Mouse (Mus musculus) lung, embryonic 15.5 days (tissue): ENCODE measurements around the gene Kmt2e. TPM values are rescaled to one million over a fixed set of nuclear protein-coding genes. Genes with fewer than 3 reads are reported as not detected.

Source experiments
- ATAC-seq: fragments of 200-750 bp; cut with Nextera tagmentation; 2 replicates; pipeline ENCODE4 v1.8.0; 2017; ENCODE audit warnings: moderate number of reproducible peaks, borderline replicate concordance; ENCODE audit not compliant: low FRiP score, low TSS enrichment; ENCODE audit errors: extremely low read depth
- H3K27ac ChIP-seq: fragments of 300-500 bp; sonication (generic); 2 replicates; pipeline ENCODE4 v1.5.1; 2015; ENCODE audit warnings: moderate library complexity, mild to moderate bottlenecking, inconsistent platforms
- H3K27me3 ChIP-seq: fragments of 300-500 bp; sonication (generic); 2 replicates; pipeline ENCODE4 v1.6.1; 2015; ENCODE audit warnings: inconsistent platforms
- H3K36me3 ChIP-seq: fragments of 300-500 bp; sonication (generic); 2 replicates; pipeline ENCODE4 v1.6.1; 2015; ENCODE audit warnings: inconsistent platforms
- H3K4me1 ChIP-seq: fragments of 300-500 bp; sonication (generic); 2 replicates; pipeline ENCODE4 v1.6.1; 2015; ENCODE audit warnings: inconsistent platforms
- H3K4me2 ChIP-seq: fragments of 300-500 bp; sonication (generic); 2 replicates; pipeline ENCODE4 v1.6.1; 2015; ENCODE audit warnings: inconsistent platforms, mild to moderate bottlenecking, moderate library complexity
- H3K4me3 ChIP-seq: fragments of 300-500 bp; sonication (generic); 2 replicates; pipeline ENCODE4 v1.5.1; 2015; ENCODE audit warnings: mild to moderate bottlenecking, inconsistent platforms
- H3K9ac ChIP-seq: fragments of 300-500 bp; sonication (generic); 2 replicates; pipeline ENCODE4 v1.6.1; 2015; ENCODE audit warnings: inconsistent platforms
- H3K9me3 ChIP-seq: fragments of 300-500 bp; sonication (generic); 2 replicates; pipeline ENCODE4 v1.6.1; 2016; ENCODE audit warnings: inconsistent platforms
- WGBS: fragments of 180-500 bp; shearing (Covaris S2); methylation state at CpG from one replicate; pipeline ENCODE4 v1.1.7; 2015; 5-methylcytosine and 5-hydroxymethylcytosine counted together
- polyA plus RNA-seq: library from polyadenylated mRNA; unstranded; fragments of >200 nt; fragmentation: Nextera tagmentation; extraction: Ambion mirVana; gene quantifications from 2 replicates; pipeline ENCODE4 v1.2.1, GENCODE M21; 2015

The Kmt2e gene
- polyA plus RNA-seq, 1 experiment from 2014 or later: 99.4 TPM

- WGBS: 59% methylated on average over 1 of the region's 1 CpGs
- Histone ChIP-seq H3K36me3 (peaks cover 16% of the 10 kb centered on the region), H3K27me3 (no peaks in the 10 kb centered on the region), H3K9me3 (no peaks in the 10 kb centered on the region), H3K4me1 (peaks cover 35% of the 10 kb centered on the region), H3K4me3 (no peak overlapping the region), H3K9ac (no peak overlapping the region), H3K4me2 (no peak overlapping the region), H3K27ac (no peak overlapping the region)
- no peak for ATAC-seq
Observed at GRCm38 (mm10) chr5:23420410-23420809, 13.8 kb upstream of the Kmt2e start.

- Histone ChIP-seq H3K27me3 (no peaks in the 10 kb centered on the region), H3K4me3 (no peak overlapping the region), H3K9ac (no peak overlapping the region), H3K4me1 (peaks cover 27% of the 10 kb centered on the region), H3K4me2 (no peak overlapping the region), H3K36me3 (peaks cover 17% of the 10 kb centered on the region), H3K9me3 (no peaks in the 10 kb centered on the region), H3K27ac (no peak overlapping the region)
- WGBS: 90% methylated on average over 2 of the region's 2 CpGs
- ATAC-seq: no peak
Observed at GRCm38 (mm10) chr5:23421440-23421839, 12.8 kb upstream of the Kmt2e start.

DNA sequence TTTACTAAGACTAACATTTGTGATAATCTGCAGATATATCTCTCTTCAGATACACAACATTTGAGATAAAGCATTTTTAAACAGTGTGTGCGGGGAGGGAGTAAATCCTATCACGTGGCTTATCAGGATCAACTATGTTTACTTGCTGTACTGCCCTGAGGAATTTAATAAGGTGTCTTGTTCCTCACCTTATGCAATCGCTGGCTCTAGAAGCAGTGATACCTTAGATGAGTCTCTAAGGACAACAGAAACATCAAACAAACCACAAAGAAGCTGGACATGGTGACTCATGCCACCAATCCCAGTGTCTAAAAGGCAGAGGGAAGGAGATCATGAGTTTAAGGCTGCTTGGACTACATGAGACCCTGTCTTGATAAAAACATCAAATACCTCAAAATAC, 11.2 kb upstream of the Kmt2e start:
- WGBS: 55% methylated on average over 3 of the region's 3 CpGs
- H3K9me3 ChIP-seq: no peaks in the 10 kb centered on the region
- no peak overlapping the region for H3K27ac ChIP-seq
- no peak for ATAC-seq
- H3K36me3 ChIP-seq: peaks cover 23% of the 10 kb centered on the region
- no peak overlapping the region for H3K4me3 ChIP-seq
- H3K4me1 ChIP-seq: peaks cover 29% of the 10 kb centered on the region
- no peaks in the 10 kb centered on the region for H3K27me3 ChIP-seq
- H3K9ac ChIP-seq: no peak overlapping the region
- H3K4me2 ChIP-seq: no peak overlapping the region

DNA sequence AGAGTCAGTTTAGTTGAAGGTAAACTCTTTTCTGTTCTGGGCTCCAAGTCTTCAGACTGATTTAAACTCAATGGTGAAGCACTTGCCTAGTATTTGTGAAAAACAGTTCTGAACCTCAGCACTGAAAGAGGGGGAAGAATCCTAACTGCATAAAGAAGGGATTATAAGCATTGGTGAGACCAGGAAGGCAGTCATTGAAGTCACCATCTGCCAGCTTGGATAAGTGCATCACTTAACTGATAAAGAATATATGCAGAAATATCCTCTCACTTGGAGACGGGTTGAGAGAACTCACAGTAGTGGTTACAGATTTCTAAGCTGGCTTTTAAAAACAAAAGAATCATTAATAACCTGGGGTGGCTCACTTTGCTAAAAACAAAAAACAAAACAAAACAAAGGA, 6.7 kb upstream of the Kmt2e start:
- no peak overlapping the region for H3K4me2 ChIP-seq
- H3K27me3 ChIP-seq: no peaks in the 10 kb centered on the region
- H3K9me3 ChIP-seq: no peaks in the 10 kb centered on the region
- peaks cover 23% of the 10 kb centered on the region for H3K36me3 ChIP-seq
- H3K4me3 ChIP-seq: no peak overlapping the region
- H3K9ac ChIP-seq: no peak overlapping the region
- no peak overlapping the region for H3K27ac ChIP-seq
- peaks cover 28% of the 10 kb centered on the region for H3K4me1 ChIP-seq
- WGBS: 55% methylated on average over 1 of the region's 1 CpGs
- ATAC-seq: no peak

DNA sequence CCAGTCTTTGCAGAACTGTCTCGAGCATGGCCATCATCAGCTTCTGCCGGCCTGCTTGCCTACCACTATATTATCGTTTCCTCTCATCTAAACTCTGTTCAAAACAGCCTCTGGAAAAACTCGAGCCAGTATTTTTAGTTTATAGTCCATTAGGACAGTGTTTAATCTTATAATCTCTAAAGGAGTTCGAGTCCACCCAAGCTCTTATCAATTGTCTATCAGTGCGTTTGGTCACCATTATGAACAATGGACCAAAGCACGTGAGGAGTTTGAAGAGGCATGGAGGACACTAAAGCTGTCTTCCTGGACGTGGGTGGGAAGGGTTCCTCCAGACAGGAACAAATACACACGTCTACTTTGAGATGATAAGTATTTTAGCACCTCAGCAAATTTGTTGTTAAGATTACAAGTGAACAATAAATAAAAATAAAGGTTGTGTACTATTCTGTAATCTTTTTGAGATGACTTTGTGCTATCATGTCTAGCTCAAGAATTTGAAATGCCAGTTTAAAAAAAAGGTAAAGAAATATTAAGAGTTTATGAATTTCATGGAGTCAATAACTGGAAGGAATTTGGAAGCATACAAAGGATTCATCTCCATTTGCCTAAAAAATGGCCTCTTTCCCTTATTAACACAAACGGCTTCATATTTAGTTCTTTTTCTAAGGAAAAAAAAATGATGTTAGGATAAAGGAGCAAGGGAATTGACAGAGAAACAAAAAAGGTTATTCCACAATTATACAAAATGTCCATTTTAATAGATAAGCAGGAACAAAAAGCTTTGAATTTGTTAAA, 3.0 kb upstream of the Kmt2e start:
- WGBS: 7% methylated on average over 10 of the region's 10 CpGs

GRCm38 (mm10) chr5:23431948-23432707, 2.1 kb upstream of the Kmt2e start:
- peaks cover 34% of the 10 kb centered on the region for H3K4me1 ChIP-seq
- ATAC-seq: no peak
- H3K36me3 ChIP-seq: 0 out of 2 replicates have a peak, but pooled peaks cover 5% of the 10 kb centered on the region
- H3K9me3 ChIP-seq: no peaks in the 10 kb centered on the region
- peak overlapping the region; percentile 94 for H3K9ac ChIP-seq
- peak overlapping the region; percentile 94 for H3K4me3 ChIP-seq
- H3K27ac ChIP-seq: peak overlapping the region; percentile 100
- H3K27me3 ChIP-seq: no peaks in the 10 kb centered on the region
- WGBS: 1% methylated on average over 10 of the region's 10 CpGs
- H3K4me2 ChIP-seq: peak overlapping the region; percentile 75

More for the DNA sequence above, 3.0 kb upstream of the Kmt2e start:
- H3K4me2 ChIP-seq: peak overlapping the region; percentile 75
- H3K27ac ChIP-seq: no peak overlapping the region
- peaks cover 7% of the 10 kb centered on the region; the same call in 1 of the 2 replicates for H3K36me3 ChIP-seq
- H3K4me3 ChIP-seq: peak overlapping the region; percentile 36
- peaks cover 28% of the 10 kb centered on the region for H3K4me1 ChIP-seq
- no peaks in the 10 kb centered on the region for H3K27me3 ChIP-seq
- no peak for ATAC-seq
- peak overlapping the region; percentile 24; the same call in 1 of the 2 replicates for H3K9ac ChIP-seq
- H3K9me3 ChIP-seq: no peaks in the 10 kb centered on the region

GRCm38 (mm10) chr5:23432708-23433645, 1.3 kb upstream of the Kmt2e start:
- Histone ChIP-seq H3K27me3 (no peaks in the 10 kb centered on the region), H3K27ac (peak overlapping the region; percentile 100), H3K9ac (peak overlapping the region; percentile 94), H3K4me2 (peak overlapping the region; percentile 77), H3K9me3 (no peaks in the 10 kb centered on the region), H3K4me3 (peak overlapping the region; percentile 94), H3K36me3 (no peaks in the 10 kb centered on the region), H3K4me1 (peaks cover 30% of the 10 kb centered on the region)
- under 1% methylated on average over 56 of the region's 61 CpGs for WGBS
- peak; percentile 94 for ATAC-seq

- WGBS: under 1% methylated on average over 46 of the region's 46 CpGs
- peak overlapping the region; percentile 94 for H3K9ac ChIP-seq
Observed at GRCm38 (mm10) chr5:23434598-23435481, 599 bp downstream of the Kmt2e start.

DNA sequence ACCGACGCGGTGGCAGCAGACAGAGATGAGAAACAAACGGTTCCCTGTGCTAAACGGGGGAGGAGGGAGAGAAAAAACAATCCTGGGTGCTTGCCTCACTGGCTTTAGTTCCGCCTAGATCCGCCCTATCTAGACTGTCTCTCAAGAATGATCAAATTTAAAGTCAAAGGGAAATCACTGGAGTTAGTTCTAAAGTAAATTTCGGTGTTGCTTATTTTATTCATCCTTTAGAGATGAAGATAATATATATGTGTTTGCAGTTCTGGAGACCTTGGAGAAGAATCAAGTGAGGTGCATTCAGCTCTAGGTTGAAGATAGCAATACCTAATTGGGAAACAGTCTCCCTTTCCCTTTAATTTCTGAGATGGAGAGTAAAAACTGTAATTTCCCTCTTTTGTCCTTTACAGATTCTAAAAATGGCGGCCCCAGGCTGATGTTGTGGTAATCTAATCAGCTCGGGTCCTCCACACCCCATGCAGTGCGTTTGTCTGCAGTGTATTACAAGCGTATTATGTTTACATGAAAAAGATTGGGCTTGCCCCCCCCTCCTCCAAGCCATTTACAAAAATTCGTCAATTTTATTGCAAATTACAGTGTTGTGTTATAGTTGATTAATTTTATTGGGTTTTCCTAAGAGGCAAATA, 1.4 kb downstream of the Kmt2e start:
- H3K27me3 ChIP-seq: no peaks in the 10 kb centered on the region
- WGBS: under 1% methylated on average over 13 of the region's 13 CpGs
- peak overlapping the region; percentile 77 for H3K4me2 ChIP-seq
- H3K4me3 ChIP-seq: peak overlapping the region; percentile 94
- peak overlapping the region; percentile 94 for H3K9ac ChIP-seq
- peak overlapping the region; percentile 100 for H3K27ac ChIP-seq
- peaks cover 22% of the 10 kb centered on the region for H3K4me1 ChIP-seq
- no peaks in the 10 kb centered on the region for H3K36me3 ChIP-seq
- ATAC-seq: no peak
- H3K9me3 ChIP-seq: no peaks in the 10 kb centered on the region

More at GRCm38 (mm10) chr5:23434598-23435481, 599 bp downstream of the Kmt2e start:
- Histone ChIP-seq H3K27me3 (no peaks in the 10 kb centered on the region), H3K4me1 (peaks cover 29% of the 10 kb centered on the region), H3K36me3 (no peaks in the 10 kb centered on the region), H3K4me2 (peak overlapping the region; percentile 77), H3K9me3 (no peaks in the 10 kb centered on the region), H3K4me3 (peak overlapping the region; percentile 94), H3K27ac (peak overlapping the region; percentile 100)
- ATAC-seq: peak; percentile 1; the same call in 1 of the 2 replicates

GRCm38 (mm10) chr5:23436735-23437134, 2.5 kb downstream of the Kmt2e start:
- whole genome bisulfite sequencing: 11% methylated on average over 2 of the region's 2 CpGs
- Histone ChIP-seq H3K36me3 (no peaks in the 10 kb centered on the region), H3K9ac (peak overlapping the region; percentile 94; the same call in 1 of the 2 replicates), H3K27me3 (no peaks in the 10 kb centered on the region), H3K4me1 (peaks cover 20% of the 10 kb centered on the region; the same call in 1 of the 2 replicates), H3K9me3 (no peaks in the 10 kb centered on the region), H3K4me2 (peak overlapping the region; percentile 77), H3K27ac (no peak overlapping the region), H3K4me3 (peak overlapping the region; percentile 94)
- ATAC-seq: no peak
